Mouse (Mus musculus): Measurements from ENCODE around the gene Olfr1325. TPM values are rescaled to one million over a fixed set of nuclear protein-coding genes. Genes with fewer than 3 reads are reported as not detected.
"Not testable (repeated sequence)": the region's sequence is repeated elsewhere in the genome, so short reads cannot be mapped to it uniquely, and the experiment has no call there.

Gene Olfr1325
- not detected in 2 replicates for polyA plus RNA-seq (2015; fragmentation: Nextera tagmentation; extraction: Ambion mirVana)

GRCm38 (mm10) chrX:74592379-74592778 is at the start of gene Olfr1325:
Gene Olfr1325, plus strand, starts transcription at chrX:74592679.
- Histone ChIP-seq H3K36me3 (ENCODE audit: control insufficient read depth, insufficient read depth) (no peaks in the 10 kb centered on the region), H3K27ac (ENCODE audit: low read depth, low read length) (no peak within 1 kb of the TSS), H3K9me3 (ENCODE audit: control insufficient read depth) (no peaks in the 10 kb centered on the region), H3K4me3 (ENCODE audit: low read depth, low read length) (no peak within 1 kb of the TSS), H3K4me1 (replicated peaks; ENCODE audit: control insufficient read depth, insufficient read depth, low read length) (no peaks in the 10 kb centered on the region), H3K27me3 (replicated peaks; ENCODE audit: control insufficient read depth, insufficient read depth, low read length) (no peaks in the 10 kb centered on the region), H3K4me2 (replicated peaks; ENCODE audit: low read depth) (no peak within 1 kb of the TSS), H3K9ac (ENCODE audit: low read depth, low read length) (no peak within 1 kb of the TSS)
- WGBS: 89% methylated on average over 2 of the region's 2 CpGs
- no peak for ATAC-seq
- TF ChIP-seq CTCF (IDR thresholded peaks at IDR 0.05; ENCODE audit: low read depth): no peak

GRCm38 (mm10) chrX:74574788-74575187 is 17.7 kb upstream of the Olfr1325 start, which contains the start of gene Olfr1326-ps1:
Gene Olfr1326-ps1, minus strand, starts transcription at chrX:74574888.
- H3K9ac ChIP-seq (ENCODE audit: low read depth, low read length): no peak within 1 kb of the TSS
- H3K27ac ChIP-seq (ENCODE audit: low read depth, low read length): no peak within 1 kb of the TSS
- H3K4me3 ChIP-seq (ENCODE audit: low read depth, low read length): no peak within 1 kb of the TSS
- no peaks in the 10 kb centered on the region for H3K27me3 ChIP-seq (replicated peaks; ENCODE audit: control insufficient read depth, insufficient read depth, low read length)
- H3K36me3 ChIP-seq (ENCODE audit: control insufficient read depth, insufficient read depth): no peaks in the 10 kb centered on the region
- H3K4me1 ChIP-seq (replicated peaks; ENCODE audit: control insufficient read depth, insufficient read depth, low read length): no peaks in the 10 kb centered on the region
- no peak for ATAC-seq
- no peak for TF ChIP-seq CTCF (IDR thresholded peaks at IDR 0.05; ENCODE audit: low read depth)
- no peaks in the 10 kb centered on the region for H3K9me3 ChIP-seq (ENCODE audit: control insufficient read depth)
- H3K4me2 ChIP-seq (replicated peaks; ENCODE audit: low read depth): no peak within 1 kb of the TSS

- not testable (repeated sequence) for H3K9ac ChIP-seq (ENCODE audit: low read depth, low read length); H3K4me3 ChIP-seq (ENCODE audit: low read depth, low read length); H3K4me2 ChIP-seq (replicated peaks; ENCODE audit: low read depth); H3K4me1 ChIP-seq (replicated peaks; ENCODE audit: control insufficient read depth, insufficient read depth, low read length); H3K36me3 ChIP-seq (ENCODE audit: control insufficient read depth, insufficient read depth); H3K27me3 ChIP-seq (replicated peaks; ENCODE audit: control insufficient read depth, insufficient read depth, low read length); H3K27ac ChIP-seq (ENCODE audit: low read depth, low read length); H3K9me3 ChIP-seq (ENCODE audit: control insufficient read depth)
- ATAC-seq: peak; percentile 86
- WGBS: 56% methylated on average over 2 of the region's 5 CpGs
Measured at GRCm38 (mm10) chrX:74645466-74646323, 53.2 kb downstream of the Olfr1325 start, which contains the start of gene Gm5640. Gene Gm5640, minus strand, starts transcription at chrX:74645635.

- ATAC-seq; H3K27ac ChIP-seq (ENCODE audit: low read depth, low read length): not testable (repeated sequence)
Measured at GRCm38 (mm10) chrX:74646393-74646792, 53.9 kb downstream of the Olfr1325 start.

More at GRCm38 (mm10) chrX:74646393-74646792, 53.9 kb downstream of the Olfr1325 start:
- H3K4me2 ChIP-seq (replicated peaks; ENCODE audit: low read depth); H3K36me3 ChIP-seq (ENCODE audit: control insufficient read depth, insufficient read depth); H3K9me3 ChIP-seq (ENCODE audit: control insufficient read depth); H3K4me3 ChIP-seq (ENCODE audit: low read depth, low read length); H3K27me3 ChIP-seq (replicated peaks; ENCODE audit: control insufficient read depth, insufficient read depth, low read length); H3K9ac ChIP-seq (ENCODE audit: low read depth, low read length); H3K4me1 ChIP-seq (replicated peaks; ENCODE audit: control insufficient read depth, insufficient read depth, low read length): not testable (repeated sequence)
- no CpG with 5 or more reads among the region's 1 CpGs for WGBS

Other genes starting within 250 kb of the Olfr1325 start
- gene Lage3, start 239.1 kb upstream of the Olfr1325 start, polyA plus RNA-seq (2015; fragmentation: Nextera tagmentation; extraction: Ambion mirVana): 58.3 and 62.2 TPM in 2 replicates
- gene Ubl4a, start 219.5 kb upstream of the Olfr1325 start, polyA plus RNA-seq (2015; fragmentation: Nextera tagmentation; extraction: Ambion mirVana): 77.4 and 78.1 TPM in 2 replicates
- gene Slc10a3, start 219.3 kb upstream of the Olfr1325 start, polyA plus RNA-seq (2015; fragmentation: Nextera tagmentation; extraction: Ambion mirVana): 16.9 and 18.3 TPM in 2 replicates
- gene Fam3a, start 199.4 kb upstream of the Olfr1325 start, polyA plus RNA-seq (2015; fragmentation: Nextera tagmentation; extraction: Ambion mirVana): 20.9 and 22.0 TPM in 2 replicates
- gene Ikbkg, start 199.4 kb upstream of the Olfr1325 start, polyA plus RNA-seq (2015; fragmentation: Nextera tagmentation; extraction: Ambion mirVana): 12.0 and 12.7 TPM in 2 replicates
- gene G6pdx, start 163.5 kb upstream of the Olfr1325 start, polyA plus RNA-seq (2015; fragmentation: Nextera tagmentation; extraction: Ambion mirVana): 13.6 and 14.5 TPM in 2 replicates
- gene Gm6880, start 111.3 kb upstream of the Olfr1325 start, polyA plus RNA-seq (2015; fragmentation: Nextera tagmentation; extraction: Ambion mirVana): not detected in 2 replicates
- gene Olfr1326-ps1, start 17.8 kb upstream of the Olfr1325 start, polyA plus RNA-seq (2015; fragmentation: Nextera tagmentation; extraction: Ambion mirVana): not detected in 2 replicates
- gene Gm5640, start 53.0 kb downstream of the Olfr1325 start, polyA plus RNA-seq (2015; fragmentation: Nextera tagmentation; extraction: Ambion mirVana): 1.1 and 1.3 TPM in 2 replicates
- not detected in 2 replicates for gene Gm6890, start 148.2 kb downstream of the Olfr1325 start, polyA plus RNA-seq (2015; fragmentation: Nextera tagmentation; extraction: Ambion mirVana)
- 0.43 and 0.63 TPM in 2 replicates for gene Gm5936, start 244.5 kb downstream of the Olfr1325 start, polyA plus RNA-seq (2015; fragmentation: Nextera tagmentation; extraction: Ambion mirVana)

All from intestine, postnatal 0 days (tissue).